Mouse (Mus musculus) forelimb bud, embryonic 11.5 days (tissue): ENCODE data around the gene Bsx.

Source experiments
- DNase-seq: peaks from one replicate; pipeline ENCODE4 v3.0.0-alpha.2; 2012; ENCODE audit warnings: low read depth, low spot score

Bsx gene

DNA sequence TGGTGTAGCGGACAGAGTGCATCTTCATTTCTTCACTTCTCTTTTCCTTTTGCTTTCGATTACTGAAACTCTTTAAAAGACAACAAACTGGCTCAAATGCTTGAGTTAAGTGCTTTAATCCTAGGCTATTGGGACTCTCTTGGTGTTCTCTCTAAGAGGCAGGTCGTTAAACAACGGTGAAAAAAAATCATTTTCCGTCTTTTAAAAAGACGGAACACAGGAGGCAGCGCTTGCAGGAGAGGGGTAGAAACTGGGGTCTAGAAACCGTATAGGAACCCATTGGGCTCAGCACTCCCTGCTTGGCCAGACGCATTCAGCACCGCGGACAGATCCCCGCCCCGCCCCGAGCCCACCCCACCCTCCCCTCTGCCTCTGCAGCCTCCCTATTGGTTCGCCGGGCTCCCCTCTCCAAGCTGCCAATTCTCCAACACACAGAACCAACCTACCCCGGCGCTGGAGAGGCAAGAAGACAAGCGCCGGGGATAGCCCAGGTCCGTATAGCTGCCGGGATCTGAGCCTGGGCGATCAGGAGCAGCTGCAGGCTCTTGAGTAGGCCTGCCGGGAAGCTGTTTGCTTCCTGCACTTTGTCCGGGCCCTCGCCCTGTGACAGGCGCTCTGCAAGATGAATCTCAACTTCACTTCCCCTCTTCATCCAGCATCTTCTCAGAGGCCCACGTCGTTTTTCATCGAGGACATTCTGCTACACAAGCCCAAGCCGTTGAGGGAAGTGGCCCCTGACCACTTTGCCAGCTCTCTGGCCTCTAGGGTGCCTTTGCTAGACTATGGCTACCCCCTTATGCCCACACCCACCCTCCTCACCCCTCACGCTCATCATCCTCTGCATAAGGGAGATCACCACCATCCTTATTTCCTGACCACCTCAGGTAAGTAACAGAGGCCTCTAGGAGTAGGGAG, at the start of gene Bsx:
Gene Bsx (plus strand): TSS at position 572 of the 915 bp plus-strand sequence.
- peak; percentile 74 for DNase-seq

DNA sequence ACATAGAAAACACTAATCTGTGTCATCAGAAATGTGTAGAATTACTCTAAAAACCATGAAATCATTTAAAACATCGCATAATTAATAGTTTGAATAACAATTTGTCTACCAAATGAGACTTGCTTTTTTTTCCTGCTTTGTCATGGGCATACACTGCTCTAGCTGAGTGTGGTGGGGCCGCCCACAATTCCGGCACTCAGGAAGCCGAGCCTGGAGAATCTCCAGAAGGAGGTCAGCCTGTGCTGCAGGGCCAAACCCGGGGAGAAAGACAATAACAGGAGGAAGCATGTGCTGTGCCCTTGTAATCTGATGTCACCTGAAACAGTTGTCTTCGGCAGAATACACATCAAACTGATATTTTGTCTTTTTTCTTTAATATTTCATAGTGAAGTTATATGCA, 48.3 kb upstream of the Bsx start:
- no peak for DNase-seq

DNA sequence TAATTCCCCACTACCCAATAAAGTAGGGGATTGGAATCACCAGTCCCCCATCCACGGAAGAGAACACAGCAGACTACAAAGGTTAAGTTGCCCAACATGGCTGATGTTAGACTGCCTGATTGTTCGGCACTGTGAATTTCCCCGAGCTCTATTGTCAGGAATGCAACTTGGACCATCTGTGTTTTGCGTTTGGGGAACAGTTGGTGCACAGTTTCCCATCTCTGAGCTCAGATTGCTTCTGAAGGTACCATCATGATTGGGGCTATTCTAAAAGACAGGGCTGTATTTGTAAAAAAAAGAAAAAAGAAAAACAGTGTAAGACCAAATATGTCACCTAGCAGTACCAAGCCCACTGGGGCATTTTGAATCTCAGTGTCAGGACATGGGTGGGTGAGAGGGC, 46.6 kb upstream of the Bsx start:
- no peak for DNase-seq

DNA sequence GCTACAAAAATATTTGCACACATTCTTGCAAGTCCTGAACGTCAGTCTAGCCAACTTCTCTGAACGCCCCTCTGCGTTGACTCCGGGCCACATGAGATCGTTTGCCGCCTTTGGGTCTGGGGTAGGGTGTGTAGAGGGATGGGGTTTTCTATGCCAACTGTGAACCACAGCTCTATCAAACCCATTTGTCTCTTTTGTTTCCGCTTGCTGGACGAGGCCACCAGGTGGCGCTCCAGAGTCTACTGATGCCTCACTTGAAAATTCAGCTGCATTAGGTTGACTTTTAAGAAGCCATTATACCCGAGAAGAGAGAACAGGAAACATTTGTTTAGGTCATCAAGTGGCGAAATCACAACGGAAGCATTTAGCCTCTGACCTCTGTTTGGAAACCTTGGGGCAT, 39.4 kb upstream of the Bsx start:
- DNase-seq, result peak; percentile 84

DNA sequence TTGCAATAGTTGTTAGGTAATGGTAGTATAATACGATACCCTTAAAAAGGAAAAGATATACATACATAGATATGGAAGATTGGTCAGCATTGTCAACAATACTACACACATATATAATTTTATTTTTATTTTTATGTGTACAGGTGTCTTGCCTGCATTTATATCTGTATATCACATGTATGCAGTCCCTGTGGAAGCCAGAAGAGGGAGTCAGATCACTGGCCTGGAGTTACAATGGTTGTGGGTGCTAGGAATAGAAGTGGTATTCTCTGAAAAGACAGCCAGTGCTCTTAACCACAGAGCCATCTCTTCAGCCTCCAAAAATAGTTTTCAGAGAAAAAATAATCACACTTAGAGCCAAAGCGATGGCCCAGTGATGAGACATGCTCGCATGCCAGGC, 37.2 kb upstream of the Bsx start:
- no peak for DNase-seq

DNA sequence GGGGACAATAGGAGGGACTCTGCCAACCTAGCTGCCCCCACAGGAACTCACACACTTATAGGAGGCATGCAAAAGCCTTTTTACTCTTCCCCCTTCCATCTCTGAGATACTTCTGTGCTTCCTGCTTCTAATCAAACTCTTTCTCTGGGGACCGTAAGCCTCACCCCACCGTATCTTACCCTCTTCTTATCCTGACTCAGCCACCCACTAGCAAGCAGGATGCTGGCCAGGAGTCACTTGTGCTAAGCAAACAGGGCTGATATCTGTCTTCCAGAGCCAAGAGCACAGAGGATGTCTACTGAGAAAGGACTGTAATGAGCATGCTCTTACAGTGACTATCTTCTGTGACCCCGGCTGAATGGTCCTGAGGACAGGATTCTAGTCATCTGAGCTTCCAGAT, 34.3 kb upstream of the Bsx start:
- no peak for DNase-seq

DNA sequence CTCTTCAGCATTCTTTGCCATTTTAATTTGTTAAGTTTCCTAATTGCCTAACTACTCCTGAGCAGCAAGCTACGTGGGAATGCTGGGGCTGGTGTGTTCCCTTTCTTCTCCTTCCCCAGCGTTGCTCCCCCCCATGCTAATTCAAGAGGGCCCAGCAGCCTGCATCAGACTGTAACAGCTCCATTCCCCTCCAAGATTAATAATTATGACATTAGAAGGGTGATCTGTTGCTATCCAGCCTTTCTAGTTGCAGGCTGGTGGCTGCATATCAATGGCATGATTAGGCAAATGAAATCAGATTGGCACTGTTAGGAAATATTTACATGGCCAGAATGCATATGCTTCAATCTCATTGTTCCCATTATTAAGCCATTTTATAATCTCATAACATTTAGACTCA, 22.4 kb upstream of the Bsx start:
- no peak for DNase-seq

DNA sequence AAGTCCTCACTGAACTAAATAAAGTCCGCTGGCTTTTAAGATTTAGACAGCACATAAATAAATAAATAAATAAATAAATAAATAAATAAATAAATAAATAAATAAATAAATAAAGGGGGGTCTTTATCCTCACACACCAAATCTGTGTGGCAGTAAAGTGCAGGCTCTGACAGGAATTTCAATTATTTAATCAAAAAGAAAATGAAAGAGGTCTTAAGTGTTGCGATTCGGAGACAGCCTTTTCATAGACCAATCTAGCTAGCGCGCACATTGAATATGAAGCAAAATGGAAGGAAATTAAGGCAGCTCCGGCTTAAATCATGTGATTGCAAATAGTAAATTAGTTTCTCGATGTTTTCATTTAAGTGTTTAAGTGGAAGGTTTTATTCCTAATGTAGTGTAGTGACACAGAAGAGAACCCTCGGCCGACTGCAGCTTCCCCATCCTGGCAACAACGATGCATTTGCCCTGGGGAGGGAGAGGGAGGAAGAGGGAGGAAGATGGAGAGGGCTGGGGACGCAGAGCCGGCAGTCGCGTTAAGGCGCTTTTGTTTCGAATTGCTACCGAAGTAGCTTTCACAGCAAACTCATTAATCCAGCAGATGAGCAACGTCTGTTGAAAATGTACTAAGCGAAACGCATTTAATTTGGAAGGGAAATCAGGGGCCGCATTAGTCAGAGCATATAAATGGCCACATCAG, 15.3 kb upstream of the Bsx start:
- no peak for DNase-seq

DNA sequence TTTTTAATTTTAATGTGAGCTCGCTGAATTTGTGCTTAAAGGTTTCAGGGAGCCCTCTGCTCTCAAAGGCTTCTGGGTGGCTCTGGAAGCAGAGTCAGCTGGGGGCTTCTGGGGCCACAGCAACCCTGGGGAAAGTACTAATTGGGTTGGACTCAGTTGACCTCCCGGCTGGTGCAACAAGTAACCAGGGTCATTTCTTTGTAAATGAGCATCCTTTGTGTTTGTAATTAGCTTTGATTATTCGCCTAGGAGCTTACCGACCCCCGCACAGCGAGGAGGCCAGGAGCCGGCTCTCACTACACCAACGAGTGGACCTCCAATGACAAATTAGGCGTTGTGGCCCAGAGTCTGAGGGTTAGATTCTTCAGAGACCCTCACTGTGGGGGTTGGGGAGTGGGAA, 14.7 kb upstream of the Bsx start:
- no peak for DNase-seq

DNA sequence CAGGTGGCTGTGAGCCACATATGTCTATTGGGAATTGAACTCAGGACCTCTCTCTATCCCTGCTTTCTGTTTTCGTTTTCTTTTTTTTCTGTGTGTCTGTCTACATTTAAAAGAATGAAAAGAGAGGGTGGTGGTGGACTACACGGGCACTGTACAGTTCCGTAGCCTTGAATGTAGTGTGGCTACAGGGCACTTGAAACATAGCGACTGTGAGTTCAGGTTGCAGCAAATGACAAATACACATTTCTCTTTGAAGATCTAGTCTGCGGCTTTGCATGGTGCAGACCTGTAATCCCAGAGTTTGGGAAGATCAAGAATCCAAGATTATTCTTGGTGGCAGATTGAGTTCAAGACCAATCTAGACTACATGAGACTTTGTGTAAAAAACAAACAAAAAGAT, 3.6 kb upstream of the Bsx start:
- DNase-seq, result no peak

DNA sequence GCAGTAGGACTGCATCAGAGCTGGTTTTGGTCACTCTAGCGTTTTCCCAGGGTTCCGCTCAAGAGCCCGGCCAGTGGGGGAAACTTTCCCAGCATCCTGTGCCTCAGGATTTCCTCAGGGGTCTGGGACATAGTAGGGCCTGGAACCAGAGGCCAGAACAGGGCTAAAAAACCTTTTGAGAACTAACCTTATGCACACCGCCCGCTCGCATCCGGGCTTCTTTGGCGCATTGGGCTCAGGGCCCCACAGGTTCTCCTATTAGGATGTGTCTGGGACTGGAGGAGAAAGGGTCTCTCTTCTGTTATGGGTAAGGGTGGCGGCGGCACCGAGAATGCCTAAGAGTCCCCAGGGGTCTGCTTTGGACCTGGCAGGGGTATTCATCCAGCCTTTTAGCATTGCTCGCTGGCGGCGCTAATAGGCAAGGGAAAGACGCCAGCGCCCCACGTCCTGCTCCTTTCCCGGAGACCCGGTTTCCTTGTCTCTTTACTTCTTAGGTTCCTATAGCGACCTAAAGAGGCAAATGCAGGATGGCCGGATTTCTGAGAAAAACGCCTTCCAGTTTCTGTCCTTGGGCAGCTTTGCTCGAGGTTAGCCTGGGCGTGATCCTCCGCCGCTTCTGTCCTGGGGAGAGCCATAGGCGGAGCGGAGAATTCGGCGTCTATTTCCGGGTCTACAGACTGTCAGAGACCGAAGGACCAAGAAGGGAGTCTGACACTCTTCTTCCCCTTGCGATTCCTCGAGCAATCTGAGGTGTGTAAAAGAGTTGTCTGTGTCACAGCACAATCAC, 2.4 kb upstream of the Bsx start:
- no peak for DNase-seq

DNA sequence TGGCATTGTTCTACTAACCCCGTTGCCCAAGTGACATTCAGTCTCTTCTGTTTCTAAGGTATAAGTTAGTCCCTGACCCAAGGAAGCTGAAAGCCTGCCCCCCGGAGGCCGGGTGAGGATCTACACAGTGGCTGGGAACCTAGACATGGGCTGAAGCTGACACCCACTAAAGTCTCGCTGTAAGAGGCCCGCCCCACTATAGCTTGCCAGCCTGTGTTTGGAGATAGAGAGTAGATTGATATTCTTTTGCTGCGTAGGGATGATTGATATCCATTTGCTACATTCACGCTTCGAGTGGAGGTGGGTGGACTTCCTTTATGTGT, 1.8 kb upstream of the Bsx start:
- DNase-seq, result no peak

DNA sequence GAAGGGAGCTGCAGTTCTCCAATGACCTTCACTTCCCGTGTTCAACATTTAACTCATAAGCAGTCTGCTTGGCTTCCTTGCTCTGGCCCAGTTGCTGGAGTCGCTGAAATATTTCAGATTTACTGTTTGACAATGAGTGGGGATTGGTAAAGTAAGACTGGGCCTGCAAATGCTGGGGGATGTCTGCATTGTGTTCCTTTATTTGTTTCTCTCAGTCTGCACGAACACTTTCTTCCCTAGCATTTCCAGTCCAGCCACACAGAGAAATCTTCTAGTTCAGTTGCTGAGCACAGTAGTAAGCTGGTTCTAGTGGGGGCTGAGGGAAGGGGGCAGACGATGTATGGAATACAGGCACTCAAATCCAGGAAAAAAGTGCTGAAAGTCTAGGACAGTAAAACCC, 1.0 kb downstream of the Bsx start:
- DNase-seq, result no peak

DNA sequence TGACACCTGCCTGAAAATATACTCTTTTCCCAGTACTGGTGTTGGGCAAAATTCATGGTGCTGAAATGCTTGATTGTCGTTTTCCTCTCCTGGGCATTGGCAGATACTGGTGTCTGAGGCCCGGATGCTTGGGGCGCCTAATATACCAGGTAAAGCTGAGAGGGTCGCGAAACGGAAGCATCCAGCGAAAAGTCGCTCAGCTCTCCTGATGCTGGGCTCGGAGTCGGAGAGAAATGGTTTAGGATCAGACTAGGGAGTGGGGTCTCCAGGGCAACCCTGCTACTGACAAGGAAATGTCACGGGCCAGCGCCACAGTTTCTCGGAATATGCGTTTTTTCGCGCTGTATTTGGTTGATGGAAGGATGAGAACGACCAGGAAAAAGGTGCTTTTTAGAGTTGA, 1.5 kb downstream of the Bsx start:
- no peak for DNase-seq

DNA sequence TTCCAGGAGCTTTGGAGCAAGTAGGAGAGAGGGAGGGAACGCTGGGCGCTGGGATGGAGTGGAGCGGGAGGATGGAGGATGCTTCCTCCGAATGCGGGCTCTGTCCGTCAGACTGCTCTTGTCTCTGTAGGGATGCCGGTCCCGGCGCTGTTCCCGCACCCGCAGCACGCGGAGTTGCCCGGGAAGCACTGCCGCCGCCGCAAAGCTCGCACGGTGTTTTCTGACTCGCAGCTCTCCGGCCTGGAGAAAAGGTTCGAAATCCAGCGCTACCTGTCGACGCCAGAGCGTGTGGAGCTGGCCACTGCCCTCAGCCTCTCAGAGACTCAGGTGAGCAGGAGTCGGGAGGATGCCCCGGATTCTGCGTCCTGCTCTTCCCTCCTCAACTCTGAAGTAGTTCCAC, 2.2 kb downstream of the Bsx start:
- no peak for DNase-seq

DNA sequence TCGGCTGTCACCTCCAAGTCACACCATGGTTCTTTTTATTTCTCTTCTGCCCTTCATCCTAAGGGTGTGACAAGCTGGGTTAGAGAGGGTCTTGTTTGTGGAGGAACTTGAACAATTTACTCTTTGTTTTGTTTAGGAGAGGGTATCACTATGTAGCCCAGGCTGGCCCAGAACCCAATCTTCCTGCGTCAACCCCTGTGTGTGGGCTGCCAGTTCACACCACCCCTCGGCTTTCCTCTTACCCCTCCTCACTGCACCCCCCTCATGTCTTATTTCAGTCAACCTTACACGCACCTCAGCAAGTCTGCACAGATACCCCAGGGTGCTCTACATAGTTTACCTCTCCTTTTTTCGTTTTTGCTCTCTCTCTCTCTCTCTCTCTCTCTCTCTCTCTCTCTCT, 2.8 kb downstream of the Bsx start:
- DNase-seq, result no peak

DNA sequence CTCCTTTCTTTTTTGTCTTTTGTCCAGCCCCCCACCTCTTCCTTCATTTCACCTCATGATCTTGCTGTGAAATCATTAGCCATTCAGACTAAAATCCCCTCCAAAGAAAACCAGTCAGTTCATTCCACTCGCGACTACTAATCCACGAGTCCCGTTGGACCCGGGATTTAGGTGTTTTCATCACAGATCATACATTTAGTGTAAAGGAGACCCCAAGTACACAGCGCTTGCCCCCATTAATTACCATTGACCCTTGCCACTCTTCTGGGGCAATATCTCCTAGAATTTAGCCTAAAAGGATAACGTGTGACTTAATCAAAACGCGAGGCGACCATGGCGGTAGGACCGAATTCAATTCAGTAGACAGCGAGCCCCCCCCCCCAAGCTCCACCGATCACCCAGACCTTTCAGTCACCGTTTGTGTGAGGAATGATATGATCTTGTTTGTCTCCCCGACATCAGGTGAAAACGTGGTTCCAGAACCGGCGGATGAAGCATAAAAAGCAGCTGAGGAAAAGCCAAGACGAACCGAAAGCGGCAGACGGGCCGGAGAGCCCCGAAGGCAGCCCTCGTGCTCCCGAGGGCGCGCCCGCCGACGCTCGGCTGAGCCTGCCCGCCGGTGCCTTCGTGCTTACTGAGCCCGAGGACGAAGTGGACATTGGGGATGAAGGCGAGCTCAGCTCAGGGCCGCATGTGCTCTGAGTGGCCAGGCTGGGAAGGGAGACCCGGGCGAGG, 3.4 kb downstream of the Bsx start:
- DNase-seq, result no peak

DNA sequence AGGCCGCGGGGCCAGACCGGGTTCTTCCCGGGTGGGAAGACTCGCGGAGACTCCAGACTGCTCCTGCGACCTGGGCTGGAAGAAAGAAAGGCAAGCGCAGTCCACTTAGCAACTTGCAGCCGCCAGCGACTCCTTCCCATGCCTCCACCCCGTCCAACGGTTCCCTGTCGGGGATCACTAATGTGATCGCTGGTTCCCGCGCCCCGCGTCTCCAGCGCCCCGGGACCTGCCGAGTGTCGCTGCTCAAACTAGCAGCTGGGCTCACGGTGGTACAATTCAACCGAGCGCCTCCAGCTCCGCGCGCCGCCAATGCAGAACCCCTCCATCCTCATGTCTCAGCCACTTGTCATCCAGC, 3.9 kb downstream of the Bsx start:
- DNase-seq, result no peak

DNA sequence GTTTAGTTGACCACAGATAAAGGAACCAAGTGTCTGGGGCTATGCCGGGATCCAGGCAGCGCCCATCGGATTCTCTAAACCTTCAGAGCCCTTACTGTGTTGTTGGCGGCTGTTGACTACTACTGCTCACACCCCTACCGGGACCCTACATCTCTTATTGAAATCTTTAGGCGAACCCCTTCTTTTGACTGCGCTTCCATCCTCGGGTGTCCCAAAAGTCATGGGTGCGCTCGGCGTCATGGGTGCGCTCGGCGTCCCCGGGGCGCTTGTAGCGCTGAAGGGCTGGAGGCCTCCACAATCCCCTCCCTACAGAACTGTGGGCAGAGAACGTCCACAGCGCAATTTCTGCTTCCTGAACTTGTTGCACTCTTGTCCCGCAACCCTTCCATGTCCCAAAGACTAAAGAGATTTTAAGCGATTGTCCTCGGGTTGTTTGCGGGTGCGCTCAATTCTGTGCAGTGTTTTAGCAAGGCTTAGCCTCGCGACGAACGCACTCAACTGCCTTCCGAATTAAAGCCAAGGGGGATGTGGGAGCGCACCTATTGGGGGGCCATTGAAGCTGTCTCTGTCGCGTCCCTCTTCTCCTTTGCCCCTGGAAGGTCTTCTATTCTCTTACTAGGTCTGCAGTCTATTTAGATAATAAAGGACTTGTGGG, 4.5 kb downstream of the Bsx start:
- DNase-seq, result no peak

DNA sequence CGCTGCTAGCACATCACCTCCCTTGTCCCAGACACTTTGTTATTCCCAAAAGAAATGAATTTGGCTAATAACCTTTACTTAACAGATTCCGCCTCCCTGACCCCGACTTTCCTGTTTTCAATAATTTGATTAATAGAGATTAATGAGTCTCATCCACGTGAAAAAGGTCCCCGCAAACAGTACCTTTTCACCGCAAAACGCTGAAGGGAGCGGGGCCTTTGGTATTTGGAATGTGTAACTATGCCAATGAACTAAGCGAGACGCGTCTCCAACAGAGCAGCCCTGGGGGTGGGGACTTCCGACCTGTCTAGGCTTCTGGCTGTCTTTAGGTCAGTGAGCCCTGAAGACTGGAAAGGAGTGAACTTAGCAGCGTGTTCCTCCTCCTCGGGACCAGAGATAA, 5.1 kb downstream of the Bsx start:
- DNase-seq, result no peak

DNA sequence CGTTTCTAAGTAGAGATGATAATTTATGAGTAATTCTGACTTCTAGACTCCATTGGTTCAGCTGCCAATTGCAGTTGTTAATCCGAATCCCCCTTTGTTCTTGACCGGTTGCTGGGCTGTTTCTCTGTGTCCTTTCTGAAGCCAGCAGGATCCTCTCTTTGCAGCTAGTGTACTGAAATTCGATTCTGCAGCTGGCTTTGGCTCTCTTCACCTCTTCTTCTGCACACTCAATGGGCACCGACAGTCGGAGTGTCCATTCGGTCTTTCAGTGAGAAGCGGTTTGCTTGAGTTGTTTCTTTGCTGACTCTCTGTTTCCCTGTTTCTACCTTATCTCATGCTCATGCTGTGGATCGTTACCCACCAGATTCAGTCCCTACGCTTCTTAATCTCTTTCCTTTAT, 11.7 kb downstream of the Bsx start:
- DNase-seq, result no peak

DNA sequence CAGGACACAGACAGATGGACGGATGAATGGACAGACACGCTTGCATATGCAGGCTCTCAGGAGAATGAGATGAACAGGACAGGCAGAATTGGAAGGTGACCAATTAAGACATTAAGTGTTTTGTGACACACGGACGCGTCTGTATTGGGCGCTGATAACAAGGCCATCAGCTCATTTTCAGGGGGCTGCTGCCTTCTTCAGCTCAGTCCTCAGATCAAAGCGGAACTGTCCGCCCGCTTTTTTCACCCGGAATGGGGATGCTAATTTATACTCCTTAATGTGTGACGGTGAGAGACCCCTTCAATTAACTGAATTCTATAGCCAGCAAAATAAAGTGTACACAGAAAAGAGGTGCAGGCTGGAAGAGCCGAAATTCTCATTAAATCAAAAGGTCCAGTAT, 15.5 kb downstream of the Bsx start:
- no peak for DNase-seq
